Mouse (Mus musculus): ENCODE measurements around the gene Tk2. TPM values are rescaled to one million over a fixed set of nuclear protein-coding genes. Genes with fewer than 3 reads are reported as not detected.
"Not testable (repeated sequence)": the region's sequence is repeated elsewhere in the genome, so short reads cannot be mapped to it uniquely, and the experiment has no call there.

Tk2 gene
- 1 to 10 TPM; 2.7 to 3.8 TPM for total RNA-seq (2021)
- long read RNA-seq, experiment 1, partial matches to known transcripts = 0 of 23 reads
- long read RNA-seq, experiment 1, other reads (novel, unspliced or antisense) = 21 of 23 reads
- long read RNA-seq, experiment 2, transcript Tk2-201 (10 exons, 2,406 nt) = major isoform, 8 of 26 reads
- long read RNA-seq, experiment 2, partial matches to known transcripts = 0 of 26 reads
- long read RNA-seq, experiment 2, other reads (novel, unspliced or antisense) = 16 of 26 reads

DNA sequence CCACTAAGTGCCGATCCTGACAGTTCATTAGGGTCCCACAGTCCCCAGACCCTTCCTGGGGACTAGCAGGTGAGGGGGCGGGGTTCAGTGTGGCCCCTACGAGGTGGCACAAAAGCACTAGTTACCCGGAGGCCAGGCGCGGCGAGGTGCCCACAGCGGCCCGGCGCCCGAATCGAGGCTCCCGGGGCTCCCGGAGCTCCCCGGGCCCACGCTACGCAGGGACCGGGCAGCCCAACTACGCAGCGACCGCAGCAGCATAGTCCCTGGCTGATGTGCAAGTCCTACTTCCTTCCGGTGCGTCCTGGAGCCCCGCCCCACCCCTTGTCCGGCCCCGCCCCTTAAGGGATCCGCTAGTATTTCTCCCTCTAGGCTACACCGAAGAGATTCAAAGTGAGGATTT is at the start of gene Tk2:
TSS of gene Tk2 (minus strand) at position 283 of the 400 bp plus-strand sequence.
- DNase-seq = peak; percentile 82

DNA sequence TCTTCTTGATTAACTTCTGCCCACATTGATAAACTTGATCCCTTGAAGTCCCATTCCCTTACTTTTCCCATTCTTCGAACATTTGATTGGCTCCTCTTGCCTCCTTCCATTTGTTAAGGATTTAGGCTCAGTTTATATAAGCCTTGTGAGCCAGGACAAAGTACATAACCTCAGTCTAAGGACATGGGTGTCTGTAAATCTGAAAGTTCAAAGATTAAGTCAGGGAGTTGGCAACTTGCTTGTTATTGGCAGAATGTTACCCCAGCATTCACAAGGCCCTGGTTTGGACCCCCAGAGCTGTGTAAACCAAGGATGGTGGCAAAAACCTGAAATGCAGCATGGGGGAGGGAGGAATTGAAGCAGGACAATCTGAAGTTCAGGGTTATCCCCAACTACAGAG is 46.0 kb upstream of the Tk2 start:
- DNase-seq = no peak

DNA sequence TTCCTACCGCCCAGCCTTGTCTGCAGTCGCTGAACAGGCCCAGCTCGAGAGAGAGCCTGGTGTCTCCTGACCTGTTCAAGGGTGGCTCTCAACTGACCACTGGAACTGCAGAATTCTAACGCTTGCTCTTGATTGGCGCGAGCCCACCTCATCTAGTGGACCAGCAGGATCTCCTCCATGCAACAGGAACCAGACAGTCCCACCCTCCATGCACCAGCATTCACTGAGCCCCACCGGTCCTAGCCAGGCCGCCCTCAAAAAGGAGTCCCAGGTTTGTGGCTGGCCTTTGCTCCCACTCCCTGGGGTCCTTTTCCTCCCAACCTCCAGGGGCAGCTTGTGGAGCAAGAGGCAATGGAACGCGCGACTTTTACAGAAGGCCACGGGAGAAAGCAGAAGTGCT is 44.7 kb upstream of the Tk2 start, which contains the start of gene Cmtm2a:
TSS of gene Cmtm2a (minus strand) at position 101 of the 400 bp plus-strand sequence.
- not testable (repeated sequence) for DNase-seq

DNA sequence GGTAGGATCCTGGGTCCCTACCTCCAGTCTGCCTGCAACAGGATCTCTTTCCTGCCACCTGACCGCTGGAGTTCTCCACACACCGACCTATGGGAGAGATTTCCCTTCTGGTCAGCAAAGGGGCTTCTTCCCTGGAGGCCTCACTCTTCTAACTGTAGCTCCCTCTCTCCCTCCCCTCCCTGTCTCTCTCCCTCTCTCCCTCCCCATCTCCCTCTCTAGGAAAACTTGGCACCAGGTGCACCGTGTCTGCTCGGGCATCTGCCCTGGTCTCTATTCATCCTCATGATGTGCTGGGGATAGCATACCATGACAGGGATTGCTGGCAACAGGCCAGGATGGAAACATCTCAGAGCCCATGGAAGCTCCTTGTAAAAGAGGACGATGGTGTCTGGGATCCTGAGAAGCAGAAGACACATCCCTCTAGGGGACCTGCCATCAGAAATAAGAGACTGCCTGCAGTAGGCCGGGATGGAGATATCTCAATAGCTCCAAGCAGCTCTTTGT is 20.6 kb upstream of the Tk2 start:
- no peak for DNase-seq

DNA sequence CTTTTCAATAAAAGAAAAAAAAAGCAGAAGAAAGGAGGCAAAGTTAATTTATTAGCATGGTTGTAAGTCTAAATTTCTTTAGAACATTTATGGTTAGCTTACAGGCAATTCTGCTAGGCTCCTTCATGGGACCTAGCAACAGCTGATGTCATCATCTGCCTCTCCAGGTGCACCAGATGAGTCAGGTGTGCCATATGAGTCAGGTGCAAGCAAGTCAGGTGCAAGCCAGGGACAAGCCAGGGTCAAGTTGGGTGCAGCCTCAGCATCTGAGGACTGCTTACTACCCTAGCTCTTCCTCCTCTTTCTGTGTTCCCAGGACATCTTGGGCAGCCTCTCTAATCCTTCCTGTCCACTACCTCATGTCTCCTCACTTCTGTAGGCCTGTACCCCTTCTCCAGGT is 20.0 kb upstream of the Tk2 start:
- no peak for DNase-seq

DNA sequence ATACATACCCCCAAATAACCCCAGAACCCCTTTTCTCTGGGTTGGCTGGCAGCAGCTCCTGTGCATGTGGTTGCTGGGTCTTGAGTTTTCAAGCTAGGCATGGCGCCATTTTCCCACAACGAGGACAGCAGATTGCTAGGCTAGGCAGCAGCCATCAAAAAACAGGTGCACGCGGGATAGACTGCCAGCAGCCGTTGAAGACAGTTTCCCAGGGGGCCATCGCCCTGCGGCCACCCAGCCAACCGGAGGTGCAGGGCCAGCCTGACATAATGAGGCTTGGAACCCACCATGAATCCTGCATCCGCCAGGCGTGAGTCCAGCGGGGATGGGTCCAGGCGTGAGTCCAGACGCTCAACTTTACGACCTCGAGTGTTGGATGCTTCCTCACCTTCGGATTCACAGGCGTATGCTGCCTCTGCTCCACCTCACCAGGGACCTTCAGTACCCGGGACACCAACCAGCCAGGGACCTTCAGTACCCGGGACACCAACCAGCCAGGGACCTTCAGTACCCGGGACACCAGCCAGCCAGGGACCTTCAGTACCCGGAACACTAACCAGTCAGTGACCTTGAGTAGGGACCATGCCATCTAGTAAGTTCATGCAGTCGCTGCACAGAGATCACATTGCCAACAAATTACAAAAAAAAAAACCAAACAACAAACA is 16.0 kb upstream of the Tk2 start:
- not testable (repeated sequence) for DNase-seq

DNA sequence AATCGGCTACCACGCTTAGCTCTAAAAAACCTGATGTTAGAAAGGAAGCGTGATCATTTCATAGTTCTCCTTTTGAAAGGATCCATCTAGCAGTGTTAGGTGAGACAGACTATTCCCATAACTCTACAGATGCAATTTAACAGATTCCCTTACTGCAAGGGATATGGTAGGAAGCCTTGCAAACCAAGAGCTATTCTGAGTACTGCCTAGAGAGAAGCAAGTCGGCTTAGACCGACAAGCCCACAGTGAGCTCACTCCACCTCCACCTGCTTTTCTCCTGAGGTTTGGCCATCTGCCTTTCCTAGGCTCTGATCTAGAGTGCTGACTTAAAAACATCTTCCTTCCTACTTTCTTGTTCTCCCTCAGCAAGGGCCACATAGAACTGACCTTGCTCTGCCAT is 13.4 kb upstream of the Tk2 start:
- not testable (repeated sequence) for DNase-seq

DNA sequence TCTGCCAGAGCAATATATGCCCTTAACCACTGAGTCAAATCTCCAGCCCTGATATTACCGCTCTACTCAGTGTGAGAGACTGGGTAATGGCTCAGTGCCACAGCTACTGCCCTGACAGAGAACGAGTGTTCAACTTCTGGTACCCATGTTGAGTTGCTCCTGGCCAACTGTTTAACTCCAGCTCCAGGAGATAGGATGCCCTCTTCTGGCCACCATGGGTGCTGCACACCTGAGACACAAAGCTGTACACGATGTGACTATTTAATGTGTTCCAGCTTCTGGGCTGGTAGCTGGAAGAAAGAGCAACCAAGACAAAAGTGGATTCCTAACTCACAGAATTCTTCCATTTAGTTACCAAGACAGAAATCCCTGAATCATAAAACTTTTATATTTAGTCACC is 4.7 kb upstream of the Tk2 start:
- DNase-seq = no peak

DNA sequence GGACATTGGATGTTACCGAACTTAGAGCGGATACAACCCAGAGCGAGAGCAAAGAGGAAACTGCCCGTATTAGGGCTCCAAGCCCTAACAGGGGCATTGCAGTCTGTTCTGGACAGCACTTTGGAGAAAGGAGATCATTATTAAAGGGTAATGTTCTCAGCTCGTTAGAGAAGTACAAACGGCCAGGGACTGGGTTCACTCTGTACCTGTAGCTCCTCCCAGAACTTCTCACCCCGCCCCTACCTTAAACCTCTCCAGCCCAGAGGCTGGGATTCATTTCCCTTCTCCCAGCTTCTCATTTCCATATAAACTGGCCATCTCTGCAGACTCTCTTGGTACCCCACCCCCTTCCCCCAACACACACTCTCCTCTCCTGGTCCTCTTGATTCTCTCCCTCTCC is 3.1 kb upstream of the Tk2 start:
- peak; percentile 2 for DNase-seq

DNA sequence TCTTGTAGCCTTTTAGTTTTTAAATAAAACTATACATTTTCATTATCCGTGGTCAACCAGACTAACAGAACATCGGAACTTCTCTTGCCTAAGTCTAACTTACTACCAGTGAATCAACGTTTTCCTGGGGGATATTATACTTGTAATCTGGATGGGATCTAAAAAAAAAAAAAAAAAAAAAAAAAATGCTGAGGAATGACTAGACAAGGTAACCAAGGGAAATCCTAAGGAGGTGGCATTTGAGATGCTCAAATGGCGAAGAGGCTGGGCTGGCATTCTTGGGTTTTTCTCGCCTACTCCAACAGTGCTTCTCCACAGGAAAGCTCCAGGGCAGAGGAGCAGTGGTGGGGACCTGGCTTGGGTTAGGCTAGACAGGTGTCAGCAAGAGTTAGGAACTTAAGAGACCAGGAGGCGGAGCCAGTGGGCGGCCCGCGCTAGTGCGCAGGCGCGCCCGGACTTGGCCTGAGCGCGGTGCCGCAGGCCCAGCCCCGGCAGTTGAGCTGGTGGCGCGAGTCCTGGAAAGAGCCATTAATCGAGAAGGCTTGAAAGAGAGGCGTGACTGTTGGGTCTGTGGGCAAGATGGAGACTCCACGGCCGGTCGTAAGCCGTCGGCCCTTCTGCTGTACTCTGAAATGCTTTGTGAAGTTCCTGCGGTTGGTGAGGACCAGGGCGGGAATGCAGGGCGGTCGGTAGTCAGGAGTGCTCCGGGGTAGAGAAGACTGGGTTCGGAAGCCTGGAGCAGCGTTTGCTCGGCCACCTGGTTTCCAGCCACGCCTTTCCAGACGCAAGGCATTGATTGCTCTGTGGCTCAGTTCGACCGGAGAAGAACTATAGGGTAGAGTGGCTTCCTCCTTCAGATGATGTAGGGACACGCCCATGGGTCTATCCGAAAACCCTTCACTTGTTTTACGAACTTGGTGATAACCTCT is 2.3 kb upstream of the Tk2 start, which contains the start of gene Cklf:
TSS of gene Cklf (plus strand) at position 423 of the 929 bp plus-strand sequence.
- peak; percentile 81 for DNase-seq

DNA sequence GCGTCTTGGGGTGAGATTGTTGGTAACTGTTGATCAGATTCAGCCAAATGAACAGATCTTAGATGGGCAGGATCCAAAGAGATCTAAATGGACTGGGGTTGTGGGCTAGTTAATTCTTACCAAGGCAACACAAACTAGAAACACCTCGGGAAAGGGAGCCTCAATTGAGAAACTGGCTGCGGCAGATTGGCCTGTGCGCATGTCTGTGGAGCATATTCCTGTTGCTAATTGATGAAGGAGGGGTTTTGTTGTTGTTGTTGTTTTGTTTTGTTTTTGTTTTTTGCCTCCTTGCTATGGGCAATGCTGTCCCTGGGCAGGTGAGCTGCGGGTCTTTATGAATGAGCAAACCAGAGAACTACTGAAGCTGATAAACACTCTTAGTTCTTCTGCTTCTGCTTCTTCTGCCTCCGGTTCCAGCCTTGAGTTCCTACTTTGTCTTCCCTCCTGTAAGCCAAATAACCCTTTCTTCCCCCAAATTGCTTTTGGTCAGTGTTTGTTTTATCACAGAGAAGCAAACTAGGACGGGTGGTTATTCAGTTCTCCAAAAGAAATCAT is 1.2 kb upstream of the Tk2 start:
- DNase-seq = no peak

DNA sequence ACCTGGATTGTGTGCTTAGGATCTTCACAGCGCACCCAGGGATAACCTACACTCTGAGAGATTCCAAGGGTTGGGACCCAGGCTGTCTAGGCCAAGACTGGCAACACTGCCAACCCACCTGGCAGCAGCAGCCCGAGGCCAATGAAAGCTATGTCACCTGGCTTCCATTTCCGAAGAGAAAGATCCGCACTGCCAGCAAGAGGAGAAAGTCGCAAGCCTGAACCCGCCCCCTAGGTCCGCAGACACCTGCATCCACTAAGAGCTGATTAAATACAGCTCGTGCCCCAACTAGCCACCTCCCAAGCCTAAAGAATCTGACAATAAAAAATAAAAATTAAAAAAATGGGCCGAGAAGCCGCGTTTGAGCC is 466 bp downstream of the Tk2 start:
- DNase-seq = no peak

DNA sequence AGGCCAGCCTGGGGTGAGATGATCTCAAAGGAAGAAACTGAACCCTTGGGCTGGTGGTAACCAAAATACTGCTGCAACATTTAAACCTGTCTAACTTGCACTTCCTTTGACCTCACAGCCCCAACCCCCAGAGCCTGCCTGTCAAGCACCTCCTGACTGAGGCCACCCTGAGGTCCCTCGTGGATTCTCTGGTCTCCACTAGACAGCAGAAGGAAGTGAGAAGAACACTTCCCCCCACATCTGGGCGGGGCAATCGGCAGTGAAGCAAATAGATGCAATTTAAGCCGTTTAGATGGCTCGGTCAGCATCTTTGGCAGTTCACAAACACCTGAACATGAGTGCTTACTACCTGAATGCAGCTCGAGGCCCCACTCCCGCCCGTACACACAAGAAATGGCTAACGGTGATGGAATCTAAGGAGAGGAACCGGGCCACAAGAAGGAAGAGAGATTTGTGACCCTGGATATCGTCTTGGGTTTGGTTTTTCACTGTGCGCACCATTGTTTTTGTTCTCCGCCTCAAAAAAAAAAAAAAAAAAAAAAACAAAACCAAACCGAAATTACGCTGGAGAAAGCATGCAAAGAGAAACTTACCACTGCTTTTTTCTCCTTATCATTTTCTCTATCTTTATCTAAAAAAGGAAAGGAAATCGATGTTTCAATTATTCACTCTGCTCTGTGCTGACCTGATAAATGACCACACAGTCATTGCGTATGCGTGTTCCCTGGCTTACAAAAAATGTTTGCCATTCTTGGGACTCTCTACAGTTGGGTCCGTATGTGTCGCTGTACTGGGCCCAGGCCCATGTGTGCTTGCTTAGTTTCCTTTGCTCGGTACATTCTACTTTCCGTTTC is 1.1 kb downstream of the Tk2 start:
- no peak for DNase-seq

DNA sequence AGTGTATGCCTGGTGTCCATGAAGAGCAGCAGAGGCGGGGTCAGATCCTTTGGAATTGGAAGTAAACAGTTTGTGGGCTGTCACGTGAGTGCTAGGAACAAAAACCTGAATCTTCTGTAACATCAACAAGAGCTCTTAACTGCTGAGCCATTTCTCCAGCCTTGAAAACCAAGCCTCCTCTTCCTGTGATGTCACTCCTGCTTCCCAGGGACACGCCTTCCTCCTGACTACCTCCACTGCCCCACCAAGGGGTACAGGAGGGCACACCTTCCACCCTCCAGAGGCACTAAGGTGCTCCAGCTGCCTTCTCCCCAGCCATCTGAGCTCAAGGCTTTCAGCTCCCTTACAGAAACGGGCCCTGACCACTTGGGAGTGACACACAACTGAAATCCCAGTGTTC is 1.7 kb downstream of the Tk2 start:
- no peak for DNase-seq

DNA sequence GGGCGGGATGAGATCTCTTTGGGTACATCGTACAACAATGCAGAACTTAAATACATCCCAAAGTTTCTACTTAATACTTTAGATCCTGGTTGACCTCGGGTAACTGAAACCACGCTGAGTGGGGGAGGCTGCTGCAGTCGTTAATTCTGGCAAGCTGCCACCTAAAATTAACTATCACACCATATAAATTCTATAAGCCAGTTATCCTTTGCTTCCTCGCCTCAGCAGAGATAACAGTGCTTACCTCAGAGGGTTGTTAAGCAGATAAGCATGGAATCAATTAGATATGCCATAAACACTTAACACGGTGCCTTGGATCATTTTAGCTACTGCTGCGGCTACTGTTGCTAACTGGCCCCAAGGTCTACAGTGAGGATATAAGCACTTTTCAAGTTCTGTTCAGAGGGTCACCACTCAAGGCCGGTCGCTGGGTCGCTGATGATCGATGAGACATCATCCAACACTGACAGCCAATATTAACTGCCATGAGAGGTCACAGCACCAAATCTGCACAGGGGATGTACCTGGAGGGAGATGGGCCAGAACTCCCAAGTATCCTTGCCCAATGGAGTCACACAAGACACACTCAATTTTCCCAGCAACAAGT is 6.2 kb downstream of the Tk2 start:
- DNase-seq = no peak

DNA sequence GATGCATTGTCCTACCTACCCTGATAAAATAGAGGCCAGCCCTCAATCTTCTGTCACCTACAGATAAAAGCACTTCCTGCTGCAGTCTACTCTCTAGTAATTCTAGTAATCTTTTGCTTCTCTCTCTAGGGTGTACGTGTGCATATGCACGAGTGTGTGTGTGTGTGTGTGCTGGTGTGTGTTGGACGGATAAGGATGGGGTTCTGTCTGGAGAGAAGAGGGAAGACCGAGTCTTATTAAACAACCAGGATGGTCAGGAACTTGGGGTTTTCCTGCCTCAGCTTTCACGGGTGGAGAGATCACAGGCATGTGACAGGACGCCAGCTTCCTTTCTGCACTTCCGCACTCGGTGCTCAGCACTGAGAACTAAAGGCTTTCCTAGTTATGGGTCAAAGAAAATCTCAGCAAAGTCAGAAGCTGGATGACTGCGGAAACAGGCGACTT is 8.9 kb downstream of the Tk2 start:
- no peak for DNase-seq

DNA sequence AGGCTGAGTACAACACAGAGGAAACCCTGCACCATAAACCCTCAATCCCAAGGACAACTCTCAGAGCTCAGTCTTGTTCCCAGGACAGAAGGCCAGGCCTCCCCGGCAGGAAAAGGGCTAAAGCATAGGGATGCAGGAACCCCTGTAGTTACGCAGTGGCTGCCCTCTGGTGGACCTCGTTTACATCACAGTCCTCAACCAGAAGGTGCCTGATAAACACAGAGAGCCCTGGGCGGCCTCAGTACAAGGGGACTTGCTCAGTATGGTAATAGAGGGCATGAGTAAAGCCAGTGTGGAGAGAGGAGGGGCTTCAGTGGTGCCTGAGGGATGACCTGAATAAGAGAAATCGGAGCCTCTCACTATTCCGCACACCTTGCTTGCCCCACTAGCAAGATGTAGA is 13.8 kb downstream of the Tk2 start:
- DNase-seq = no peak

DNA sequence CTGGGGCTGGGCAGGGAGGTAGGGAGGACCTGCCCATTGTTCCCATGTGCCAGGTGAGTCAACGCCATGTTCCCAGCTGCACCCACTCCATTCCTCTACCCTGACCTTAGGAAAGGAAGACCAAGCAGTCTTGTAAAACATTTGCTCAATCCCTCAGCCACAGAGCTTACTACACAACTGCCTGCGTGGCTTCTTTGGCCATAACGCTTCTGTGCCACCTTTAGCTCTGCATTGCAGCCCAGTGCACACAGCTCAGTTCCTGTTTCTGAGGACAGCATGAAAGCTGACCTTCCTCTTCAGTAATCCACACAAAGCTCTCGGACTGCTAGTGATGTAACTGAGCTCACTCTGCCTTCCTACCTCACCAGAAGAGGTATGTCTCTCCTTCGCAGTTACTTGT is 15.4 kb downstream of the Tk2 start:
- no peak for DNase-seq

DNA sequence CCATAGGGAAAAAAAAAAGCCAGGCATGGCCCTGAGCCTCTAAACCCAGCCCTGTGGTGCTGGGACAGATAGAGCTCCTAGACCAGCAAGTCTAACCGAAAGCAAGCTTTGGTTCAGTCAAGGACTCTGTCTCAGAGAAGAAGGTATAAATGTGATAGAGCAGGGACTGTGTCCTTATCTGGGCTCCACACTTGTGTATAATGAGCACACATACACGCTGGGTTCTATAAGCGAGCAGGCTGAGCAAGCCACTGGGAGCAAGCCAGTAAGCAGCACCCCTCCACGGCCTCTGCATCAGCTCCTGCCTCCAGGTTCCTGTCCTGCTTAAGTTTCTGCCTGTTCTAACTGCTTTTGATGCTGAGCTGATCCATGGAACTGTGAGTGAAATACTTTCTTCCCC is 16.3 kb downstream of the Tk2 start:
- no peak for DNase-seq

DNA sequence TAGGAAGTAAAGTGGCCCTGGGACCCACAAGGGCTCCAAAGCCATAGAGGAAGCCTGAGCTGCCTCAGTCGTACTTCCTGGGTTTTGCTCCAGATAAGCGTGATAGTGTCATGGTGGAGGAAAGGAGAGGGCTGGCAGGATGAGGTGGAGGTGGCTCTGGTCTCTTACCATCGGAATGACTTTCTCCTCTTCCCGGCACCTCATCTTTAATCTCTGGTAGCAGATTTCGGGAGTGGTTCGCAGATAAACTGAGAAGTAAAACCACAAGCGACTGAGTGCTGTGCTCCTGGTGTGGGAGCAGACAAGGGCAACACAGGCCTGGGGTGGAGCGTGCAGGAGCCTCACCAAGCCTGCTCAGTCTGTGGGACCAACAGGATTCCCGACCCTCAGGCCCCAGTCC is 18.0 kb downstream of the Tk2 start:
- no peak for DNase-seq

DNA sequence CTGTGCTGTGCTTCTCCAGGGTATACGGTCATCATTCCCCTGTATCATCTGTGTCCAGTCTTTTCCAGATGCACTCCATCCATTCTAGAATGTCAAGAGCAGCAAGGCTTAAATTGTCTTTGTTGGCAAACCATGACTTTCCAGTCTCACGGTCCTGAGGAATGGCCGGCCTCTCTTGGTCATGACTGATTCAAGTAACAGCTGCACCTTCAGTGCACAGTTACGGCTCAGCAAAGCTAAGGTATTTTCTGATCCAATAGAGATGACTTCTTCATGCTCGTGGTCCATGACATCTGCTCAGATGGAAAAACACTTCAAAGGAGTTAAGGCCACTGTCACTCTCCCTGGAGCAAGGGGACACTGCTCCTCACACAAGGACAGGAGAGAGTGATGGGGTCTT is 21.3 kb downstream of the Tk2 start:
- DNase-seq = no peak
